Mouse (Mus musculus): ENCODE results near the gene Thpo. TPM values are rescaled to one million over a fixed set of nuclear protein-coding genes. Genes with fewer than 3 reads are reported as not detected.
A peak's percentile ranks its signal among the peaks of the same experiment; 100 is the strongest.

The Thpo gene
- total and polyA plus RNA-seq, 3 experiments: 0.08 to 1.0 (median 0.19) TPM

DNA sequence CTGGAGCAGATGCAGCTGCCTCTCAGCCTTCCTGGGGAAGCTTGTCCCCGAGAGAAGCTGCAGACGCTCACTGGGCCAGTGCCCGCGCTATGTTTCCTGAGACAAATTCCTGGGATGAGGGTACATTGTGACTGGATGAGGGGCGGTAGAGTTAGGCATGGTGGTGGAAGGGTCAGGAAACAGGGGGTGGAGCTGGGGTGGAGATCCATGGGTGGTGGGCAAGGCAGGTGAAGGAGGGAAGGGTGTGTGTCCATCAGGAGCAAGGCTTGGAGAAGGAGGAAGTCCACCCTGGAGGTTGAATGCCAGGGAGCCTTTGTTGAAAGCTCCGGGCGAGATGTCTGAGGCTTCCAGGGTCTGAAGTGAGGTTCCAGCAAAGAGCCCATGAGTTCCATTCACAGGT, 9.0 kb downstream of the Thpo start:
- in situ Hi-C loops (cut with MboI; ENCODE audit: low pct_ligation_motif_present, low pct_unique_long_range_greater_than_20kb, low sequenced_read_pairs) (loop anchor here (10.0 kb wide), 1 partner anchor 459 kb away; no protein-coding TSS in a partner anchor), dilution Hi-C loops (cut with MboI; ENCODE audit: extremely low pct_ligation_motif_present, extremely low pct_unique_long_range_greater_than_20kb, low sequenced_read_pairs) (no loop called here)
- H3K4me1 ChIP-seq (ENCODE audit: control insufficient read depth in 1 of 2, insufficient read depth in 2 of 2): peaks cover 0 to 7% of the 10 kb centered on the region in 2 experiments; a peak in 2 of 4 replicates
- no peaks in the 10 kb centered on the region for H3K79me2 ChIP-seq (replicated peaks; ENCODE audit: control insufficient read depth, extremely low read depth, insufficient read depth, poor library complexity, severe bottlenecking)
- H3K4me2 ChIP-seq (ENCODE audit: insufficient read depth, low read depth, poor library complexity, severe bottlenecking): no peak overlapping the region
- no peak overlapping the region for H3K4me3 ChIP-seq (replicated peaks in 1 of 3; ENCODE audit: low read depth in 2 of 3, low read length in 2 of 3, poor library complexity in 1 of 3)
- no peak overlapping the region for H3K9ac ChIP-seq (ENCODE audit: insufficient read depth, low read depth)
- no peaks in the 10 kb centered on the region for H3K9me3 ChIP-seq (replicated peaks; ENCODE audit: low read length)
- H3K27ac ChIP-seq (ENCODE audit: insufficient read depth, low read depth): no peak overlapping the region
- H3K27me3 ChIP-seq (replicated peaks): peaks cover 10% of the 10 kb centered on the region
- no peak for DNase-seq (ENCODE audit: extremely low read depth)
- TF ChIP-seq CHD2 (IDR thresholded peaks at IDR 0.05; ENCODE audit: low read length) (no peak), POLR2A (IDR thresholded peaks at IDR 0.05; ENCODE audit: low read depth, low read length) (no peak), MAX (IDR thresholded peaks at IDR 0.05; ENCODE audit: low read length) (no peak), JUN (IDR thresholded peaks at IDR 0.05; ENCODE audit: insufficient read depth, low read depth, low read length) (no peak), EP300 (IDR thresholded peaks at IDR 0.05; ENCODE audit: low read length) (no peak), USF2 (conservative IDR thresholded peaks at IDR 0.05; ENCODE audit: low read depth, low read length) (no peak), BHLHE40 (IDR thresholded peaks at IDR 0.05; ENCODE audit: low read depth, low read length) (no peak), TCF12 (IDR thresholded peaks at IDR 0.05; ENCODE audit: low read depth, low read length) (no peak), ZMIZ1 (IDR thresholded peaks at IDR 0.05; ENCODE audit: low read depth, low read length) (no peak), RAD21 (IDR thresholded peaks at IDR 0.05; ENCODE audit: low read depth, low read length) (no peak), MAFK (IDR thresholded peaks at IDR 0.05; ENCODE audit: insufficient replicate concordance, low read length) (no peak), MEF2A (IDR thresholded peaks at IDR 0.05; ENCODE audit: borderline replicate concordance, low read depth, low read length) (no peak), MYC (IDR thresholded peaks at IDR 0.05; ENCODE audit: low read depth, low read length) (no peak), ZNF384 (IDR thresholded peaks at IDR 0.05; ENCODE audit: low read depth, low read length) (no peak), HCFC1 (IDR thresholded peaks at IDR 0.05; ENCODE audit: low read depth, low read length) (no peak), RCOR1 (conservative IDR thresholded peaks at IDR 0.05; ENCODE audit: low read depth, low read length) (no peak), JUND (conservative IDR thresholded peaks at IDR 0.05; ENCODE audit: low read depth, low read length) (no peak), KAT2A (IDR thresholded peaks at IDR 0.05; ENCODE audit: insufficient replicate concordance, low read length) (no peak), PAX5 (IDR thresholded peaks at IDR 0.05; ENCODE audit: low read length) (no peak), USF1 (IDR thresholded peaks at IDR 0.05; ENCODE audit: low read depth, low read length) (no peak)
- H3K36me3 ChIP-seq (replicated peaks in 1 of 2; ENCODE audit: control insufficient read depth in 1 of 2, insufficient read depth in 1 of 2, low read length in 1 of 2): peaks cover 17 to 32% of the 10 kb centered on the region in 2 experiments

DNA sequence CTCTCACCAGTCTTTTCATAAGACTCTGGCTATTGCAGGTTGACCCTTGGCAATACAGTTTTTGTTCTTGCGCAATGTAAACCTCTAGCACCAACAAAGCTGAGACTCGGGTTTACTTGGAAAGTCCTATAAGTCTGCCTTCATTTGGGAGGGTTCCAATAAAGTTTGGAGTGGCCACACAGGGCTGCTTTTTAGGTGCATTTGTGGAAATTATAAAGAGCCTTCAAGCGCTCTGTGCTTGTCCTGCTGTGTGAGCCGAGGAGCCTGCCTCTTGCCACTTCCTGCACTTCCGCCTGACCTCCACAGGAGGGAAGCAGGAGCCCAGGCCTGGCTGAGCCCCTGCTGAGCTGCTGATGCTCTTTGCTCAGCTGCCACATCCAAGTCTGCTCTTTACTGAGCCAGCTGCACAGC, 10.0 kb downstream of the Thpo start:
- H3K9ac ChIP-seq (ENCODE audit: insufficient read depth, low read depth): no peak overlapping the region
- peak; percentile 63 for DNase-seq (ENCODE audit: extremely low read depth)
- H3K4me3 ChIP-seq (replicated peaks in 1 of 3; ENCODE audit: low read depth in 2 of 3, low read length in 2 of 3, poor library complexity in 1 of 3): no peak overlapping the region
- no peaks in the 10 kb centered on the region for H3K79me2 ChIP-seq (replicated peaks; ENCODE audit: control insufficient read depth, extremely low read depth, insufficient read depth, poor library complexity, severe bottlenecking)
- in situ Hi-C loops (cut with MboI; ENCODE audit: low pct_ligation_motif_present, low pct_unique_long_range_greater_than_20kb, low sequenced_read_pairs) (loop anchor here (10.0 kb wide), 1 partner anchor 460 kb away; no protein-coding TSS in a partner anchor), dilution Hi-C loops (cut with MboI; ENCODE audit: extremely low pct_ligation_motif_present, extremely low pct_unique_long_range_greater_than_20kb, low sequenced_read_pairs) (no loop called here)
- peaks cover 0 to 4% of the 10 kb centered on the region in 2 experiments; a peak in 1 of 4 replicates for H3K4me1 ChIP-seq (ENCODE audit: control insufficient read depth in 1 of 2, insufficient read depth in 2 of 2)
- peaks cover 9% of the 10 kb centered on the region for H3K27me3 ChIP-seq (replicated peaks)
- no peak overlapping the region for H3K4me2 ChIP-seq (ENCODE audit: insufficient read depth, low read depth, poor library complexity, severe bottlenecking)
- peaks cover 23 to 39% of the 10 kb centered on the region in 2 experiments for H3K36me3 ChIP-seq (replicated peaks in 1 of 2; ENCODE audit: control insufficient read depth in 1 of 2, insufficient read depth in 1 of 2, low read length in 1 of 2)
- no peak overlapping the region for H3K27ac ChIP-seq (ENCODE audit: insufficient read depth, low read depth)
- no peaks in the 10 kb centered on the region for H3K9me3 ChIP-seq (replicated peaks; ENCODE audit: low read length)
- TF ChIP-seq RAD21 (IDR thresholded peaks at IDR 0.05; ENCODE audit: low read depth, low read length): peak; percentile 84
- TF ChIP-seq ETS1 (conservative IDR thresholded peaks at IDR 0.05; ENCODE audit: low read depth, low read length): no peak
- peak; percentile 76 for TF ChIP-seq SMC3 (IDR thresholded peaks at IDR 0.05; ENCODE audit: low read depth, low read length)
- TF ChIP-seq CTCF (conservative IDR thresholded peaks at IDR 0.05 in 1 of 2, IDR thresholded peaks at IDR 0.05 in 1 of 2; ENCODE audit: low read depth in 2 of 2, low read length in 2 of 2): peak; percentile 15 to 83; a peak in 3 of 4 replicates
- TF ChIP-seq ELF1 (IDR thresholded peaks at IDR 0.05; ENCODE audit: low read depth, low read length): peak; percentile 62
- TF ChIP-seq NELFE (IDR thresholded peaks at IDR 0.05; ENCODE audit: low read depth, low read length): no peak; the same call in 1 of the 2 replicates
- peak; percentile 53; the same call in 1 of the 2 replicates for TF ChIP-seq ZC3H11A (IDR thresholded peaks at IDR 0.05; ENCODE audit: low read depth, low read length)
